Mouse (Mus musculus) v-Abl transformed pro-B cells (cell line): ENCODE measurements around the gene Smg6.
"Not testable (repeated sequence)": the region's sequence is repeated elsewhere in the genome, so short reads cannot be mapped to it uniquely, and the experiment has no call there.

Experiments used
- in situ Hi-C, 2 experiments: fragments of 400-800 bp; cut with MboI; formaldehyde crosslinking; loops; one replicate each; pipeline ENCODE4 v1.15.1; 2025; ENCODE audit not compliant: unreplicated experiment in 2 of 2

Gene Smg6

GRCm38 (mm10) chr11:74991290-74991689 is 65.7 kb downstream of the Smg6 start:
- in situ Hi-C loops: loop anchor here in 1 of 2 experiments (25.0 kb wide), 1 partner anchor 296 kb away; no protein-coding TSS in a partner anchor

- in situ Hi-C loops: loop anchor here in 1 of 2 experiments (25.0 kb wide), 1 partner anchor 295 kb away; no protein-coding TSS in a partner anchor
Observed at GRCm38 (mm10) chr11:74992427-74992987, 66.9 kb downstream of the Smg6 start.

GRCm38 (mm10) chr11:74994141-74994540 is 68.5 kb downstream of the Smg6 start:
- in situ Hi-C loops: loop anchor here in 1 of 2 experiments (25.0 kb wide), 1 partner anchor 293 kb away; no protein-coding TSS in a partner anchor

GRCm38 (mm10) chr11:74994856-74995255 is 69.2 kb downstream of the Smg6 start:
- in situ Hi-C loops: loop anchor here in 1 of 2 experiments (25.0 kb wide), 1 partner anchor 292 kb away; no protein-coding TSS in a partner anchor

GRCm38 (mm10) chr11:74996482-74996881 is 70.9 kb downstream of the Smg6 start:
- in situ Hi-C loops: loop anchor here in 1 of 2 experiments (25.0 kb wide), 1 partner anchor 291 kb away; no protein-coding TSS in a partner anchor

- in situ Hi-C loops: no loop called here
Observed at GRCm38 (mm10) chr11:75000869-75001653, 75.4 kb downstream of the Smg6 start.

GRCm38 (mm10) chr11:75008270-75008669 is 82.6 kb downstream of the Smg6 start:
- in situ Hi-C loops: no loop called here

- in situ Hi-C loops: not testable (repeated sequence)
Observed at GRCm38 (mm10) chr11:75009537-75009936, 83.9 kb downstream of the Smg6 start.

- in situ Hi-C loops: no loop called here
Observed at GRCm38 (mm10) chr11:75012997-75013694, 87.5 kb downstream of the Smg6 start.

- in situ Hi-C loops: no loop called here
Observed at GRCm38 (mm10) chr11:75013764-75014695, 88.4 kb downstream of the Smg6 start.

- in situ Hi-C loops: no loop called here
Observed at GRCm38 (mm10) chr11:75014816-75015215, 89.2 kb downstream of the Smg6 start.

- in situ Hi-C loops: no loop called here
Observed at GRCm38 (mm10) chr11:75015453-75015871, 89.8 kb downstream of the Smg6 start.

- in situ Hi-C loops: no loop called here
Observed at GRCm38 (mm10) chr11:75016309-75016860, 90.8 kb downstream of the Smg6 start.

GRCm38 (mm10) chr11:75017831-75018230 is 92.2 kb downstream of the Smg6 start:
- in situ Hi-C loops: no loop called here

GRCm38 (mm10) chr11:75026977-75027376 is 101.4 kb downstream of the Smg6 start:
- in situ Hi-C loops: no loop called here

GRCm38 (mm10) chr11:75027616-75028015 is 102.0 kb downstream of the Smg6 start:
- in situ Hi-C loops: no loop called here

- in situ Hi-C loops: no loop called here
Observed at GRCm38 (mm10) chr11:75031251-75031650, 105.6 kb downstream of the Smg6 start.

- in situ Hi-C loops: no loop called here
Observed at GRCm38 (mm10) chr11:75032946-75033345, 107.3 kb downstream of the Smg6 start.

GRCm38 (mm10) chr11:75033581-75034067 is 108.0 kb downstream of the Smg6 start:
- in situ Hi-C loops: no loop called here

GRCm38 (mm10) chr11:75034104-75034503 is 108.5 kb downstream of the Smg6 start:
- in situ Hi-C loops: no loop called here
